Mouse (Mus musculus) heart, postnatal 0 days (tissue): Measurements from ENCODE around the gene Gab3.

Experiments used
- CTCF ChIP-seq: IDR thresholded peaks from 2 replicates; pipeline ENCODE4 v1.5.1; 2016; ENCODE audit warnings: antibody characterized with exemption, control low read depth, low read depth
- EP300 ChIP-seq: IDR thresholded peaks from 2 replicates; pipeline ENCODE4 v1.6.1; 2016; ENCODE audit warnings: antibody characterized with exemption, low read depth

- TF ChIP-seq CTCF (no peak), EP300 (no peak)
These were observed 39.3 kb downstream of the Gab3 start for GRCm38 (mm10) chrX:75045931-75046330.
